Mouse (Mus musculus) liver, adult 2 months (tissue): ENCODE results near the gene Ulk4.

ENCODE experiments used
- CTCF ChIP-seq: fragments of 200-500 bp; IDR thresholded peaks from 2 replicates; pipeline ENCODE4 v1.5.1; 2011; ENCODE audit warnings: low read depth, low read length, control low read depth
- POLR2A ChIP-seq: fragments of 200-500 bp; IDR thresholded peaks from 2 replicates; pipeline ENCODE4 v1.6.1; 2011; ENCODE audit warnings: low read length, control low read depth; ENCODE audit not compliant: insufficient read depth; ENCODE audit errors: extremely low read depth

DNA sequence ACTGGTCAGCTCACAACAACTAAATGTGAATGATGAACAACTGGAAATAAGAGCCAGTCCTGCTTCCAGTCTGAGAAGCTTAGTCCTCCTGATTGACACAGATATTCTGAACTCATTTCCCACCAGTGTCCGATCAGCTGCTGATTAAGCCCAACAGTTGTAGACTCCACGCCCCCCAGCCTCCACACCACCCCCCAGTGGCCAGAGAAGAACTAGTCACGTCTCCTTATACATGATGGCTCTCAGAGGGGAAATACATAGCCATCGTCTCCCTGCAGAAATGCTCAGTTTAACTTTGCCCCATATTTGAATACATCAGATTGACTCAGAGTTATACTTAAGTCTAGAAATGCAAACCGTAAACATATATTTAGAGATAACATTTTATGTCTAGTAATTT lies 184.4 kb downstream of the Ulk4 start:
- peak; percentile 47 for TF ChIP-seq CTCF
- no peak for TF ChIP-seq POLR2A
